Mouse (Mus musculus) thymus, postnatal 25 days (tissue): ENCODE data around the gene Fosb.

ENCODE experiments used
- DNase-seq: peaks from one replicate; pipeline ENCODE4 v3.0.0; 2022

The Fosb gene

DNA sequence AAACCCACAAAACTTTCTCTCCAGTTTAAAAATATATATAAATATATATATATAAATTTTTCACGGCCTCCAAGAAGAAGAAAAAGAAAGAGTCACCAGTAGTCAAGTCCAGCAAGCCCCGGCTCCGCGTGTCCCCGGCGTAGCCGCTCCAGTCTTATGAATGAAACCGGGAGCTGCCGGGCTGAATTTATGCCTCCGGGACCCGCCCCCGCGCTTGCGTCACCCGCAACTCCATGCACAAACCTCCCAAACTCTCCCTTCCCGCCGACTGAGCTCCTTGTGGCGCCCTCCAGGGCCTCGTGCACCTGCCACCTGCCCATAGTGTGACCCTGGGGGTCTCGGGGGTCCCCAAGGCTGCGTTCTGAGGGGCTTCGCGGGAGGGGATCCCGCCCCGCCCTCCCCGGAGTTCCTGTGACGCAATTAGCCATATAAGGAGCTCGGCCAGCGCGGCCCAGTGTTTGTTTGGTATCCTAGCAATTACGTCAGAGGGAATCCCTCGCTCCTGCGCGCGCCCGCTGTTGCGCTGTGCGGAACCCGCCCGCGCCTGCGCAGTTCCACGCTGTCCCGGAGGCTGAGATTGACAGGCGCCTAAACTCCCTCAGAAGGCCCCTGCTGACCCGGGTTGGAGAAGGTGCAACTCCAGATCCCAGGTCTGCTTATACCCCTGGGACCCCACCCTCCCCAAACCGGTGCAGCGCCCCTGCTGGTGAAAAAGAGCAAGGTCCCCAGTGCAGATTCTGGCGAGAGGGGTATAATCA, at the start of gene Fosb:
Gene Fosb, minus strand, starts transcription at position 168 of the 758 bp plus-strand sequence.
- peak; percentile 91 for DNase-seq

DNA sequence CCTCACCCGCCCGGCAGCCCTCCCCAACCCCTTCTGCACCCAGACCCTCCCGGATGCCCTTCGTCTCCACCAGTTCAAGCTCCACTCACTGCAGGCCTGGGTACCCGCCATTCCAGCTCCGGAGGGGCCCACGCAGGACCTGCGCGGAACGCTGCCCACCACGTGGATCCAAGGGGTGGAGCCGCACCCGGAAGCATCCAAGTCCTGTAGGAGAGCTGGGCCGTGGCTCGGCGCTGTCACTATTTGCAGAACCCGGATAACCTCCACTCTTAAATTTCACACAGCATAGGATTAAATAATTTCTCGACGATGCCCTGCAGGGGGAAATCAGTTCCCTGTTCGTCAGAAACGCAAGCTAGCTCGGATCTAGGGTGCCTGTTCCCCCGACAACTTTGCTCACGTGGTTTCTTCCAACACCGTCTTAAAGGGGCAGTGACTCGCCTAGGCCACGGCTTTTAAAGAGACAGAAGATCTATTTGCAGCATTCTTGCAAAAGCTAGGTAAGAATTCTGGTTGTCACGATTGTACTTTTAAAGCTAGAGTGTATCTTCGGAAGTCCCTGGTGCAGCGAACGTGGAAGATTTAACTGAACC, 49.5 kb upstream of the Fosb start, which contains the start of the genes Cd3eap and Ppp1r13l:
Gene Cd3eap, minus strand, starts transcription at position 185 of the 593 bp plus-strand sequence.
Gene Ppp1r13l, plus strand, starts transcription at position 451 of the 593 bp plus-strand sequence.
- peak; percentile 85 for DNase-seq

DNA sequence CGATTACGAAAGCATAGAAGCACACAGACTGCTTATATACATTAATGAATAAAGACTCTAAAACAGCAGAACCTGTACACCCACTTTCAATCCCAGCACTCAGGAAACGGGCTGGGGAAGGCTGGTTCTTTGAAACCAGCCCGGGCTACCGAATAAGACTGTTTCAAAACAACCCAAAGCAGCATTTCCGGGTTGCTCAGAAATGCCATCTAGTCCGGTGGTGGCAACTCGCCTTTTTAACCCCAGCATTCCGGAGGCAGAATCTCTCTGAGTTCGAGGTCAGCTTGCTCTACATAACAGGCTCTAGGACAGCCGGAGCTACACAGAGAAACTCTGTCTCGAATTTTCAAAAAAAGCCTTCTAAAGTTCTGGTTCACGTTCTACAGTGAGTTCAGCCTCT, 48.8 kb upstream of the Fosb start:
- DNase-seq: no peak

DNA sequence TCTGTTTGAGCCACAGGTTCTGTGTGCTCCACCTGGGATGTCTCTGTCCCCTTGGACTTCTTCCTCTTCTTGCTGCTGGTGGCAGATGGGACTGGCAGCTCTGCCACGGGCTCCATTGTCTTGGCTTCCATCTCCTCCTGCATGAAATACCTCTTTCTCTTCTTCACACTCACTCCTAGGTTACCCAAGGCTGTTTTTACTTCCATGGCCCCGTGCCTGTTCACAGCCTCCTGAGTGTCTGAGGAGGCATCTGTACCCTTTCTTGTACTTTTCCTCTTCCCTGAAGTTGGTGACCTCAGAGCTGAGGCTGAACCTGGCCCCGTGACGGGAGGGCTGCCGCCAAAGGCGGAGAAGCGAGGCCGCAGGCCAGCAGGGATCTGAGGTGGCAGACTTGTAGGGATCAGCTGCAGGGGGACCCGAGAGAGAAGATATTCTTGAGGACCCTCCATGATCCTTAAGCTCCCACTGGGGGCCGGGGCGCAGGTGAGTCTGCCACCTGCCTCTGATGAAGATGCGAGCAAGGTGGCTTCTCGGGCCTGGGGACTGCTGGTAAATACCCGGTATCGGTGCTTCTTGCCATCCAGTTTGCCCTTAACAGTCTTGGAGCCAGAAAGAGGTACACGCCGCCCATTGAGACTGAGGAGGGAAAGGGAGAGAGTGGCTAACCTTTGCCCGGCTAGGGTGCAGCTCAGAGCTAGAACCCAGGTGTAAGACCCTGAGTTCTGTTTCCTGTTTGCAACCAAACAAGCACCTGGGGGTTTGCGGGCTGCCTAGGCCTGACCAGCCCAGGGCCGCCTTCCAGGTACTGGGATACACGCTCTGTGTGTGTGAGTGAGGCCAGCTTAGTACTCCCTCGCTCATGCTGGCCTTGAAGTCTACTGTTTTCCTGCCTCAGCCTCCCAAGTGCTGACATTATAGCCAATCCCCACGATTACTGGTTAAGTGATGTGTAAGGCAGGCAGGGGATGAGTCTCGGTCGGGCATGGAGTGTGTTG, 47.8 kb upstream of the Fosb start:
- DNase-seq: no peak

DNA sequence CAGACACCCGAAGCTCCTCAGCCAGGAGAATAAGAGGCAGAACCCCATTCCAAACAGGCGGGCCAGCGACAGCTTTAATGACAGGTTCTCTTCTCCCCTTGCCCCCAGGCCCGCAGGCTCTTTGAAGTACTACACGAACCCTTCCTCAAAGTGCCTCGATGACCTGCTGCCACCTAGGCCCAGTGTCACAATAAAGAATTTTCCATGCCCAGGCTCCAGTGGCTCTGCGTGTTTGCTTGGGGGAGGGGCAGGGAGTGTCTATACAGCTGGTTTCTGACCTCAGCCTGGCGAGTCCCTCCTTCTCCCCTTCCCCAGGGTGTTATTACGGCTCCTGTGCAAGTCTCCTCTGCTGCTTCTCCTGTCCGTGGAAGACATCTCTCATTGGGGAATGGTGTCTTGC, 46.5 kb upstream of the Fosb start:
- DNase-seq: no peak

DNA sequence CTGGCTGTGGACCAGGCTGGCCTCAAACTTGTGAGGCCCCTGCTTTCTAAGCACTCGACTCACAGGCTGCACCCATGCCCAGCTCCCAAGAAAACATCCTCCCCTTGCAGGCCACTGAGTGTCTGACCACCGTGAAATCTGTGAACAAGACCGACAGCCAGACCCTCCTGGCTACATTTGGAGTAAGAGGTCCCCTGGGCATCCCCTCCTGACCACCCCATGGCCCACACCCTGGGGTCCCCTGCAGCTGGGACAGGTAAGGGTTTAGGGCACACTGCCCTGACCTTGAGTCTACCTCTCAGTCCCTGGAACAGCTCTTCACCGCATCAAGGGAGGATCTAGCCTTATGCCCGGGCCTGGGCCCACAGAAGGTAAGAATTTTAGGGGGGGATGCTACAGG, 45.1 kb upstream of the Fosb start:
- no peak for DNase-seq

DNA sequence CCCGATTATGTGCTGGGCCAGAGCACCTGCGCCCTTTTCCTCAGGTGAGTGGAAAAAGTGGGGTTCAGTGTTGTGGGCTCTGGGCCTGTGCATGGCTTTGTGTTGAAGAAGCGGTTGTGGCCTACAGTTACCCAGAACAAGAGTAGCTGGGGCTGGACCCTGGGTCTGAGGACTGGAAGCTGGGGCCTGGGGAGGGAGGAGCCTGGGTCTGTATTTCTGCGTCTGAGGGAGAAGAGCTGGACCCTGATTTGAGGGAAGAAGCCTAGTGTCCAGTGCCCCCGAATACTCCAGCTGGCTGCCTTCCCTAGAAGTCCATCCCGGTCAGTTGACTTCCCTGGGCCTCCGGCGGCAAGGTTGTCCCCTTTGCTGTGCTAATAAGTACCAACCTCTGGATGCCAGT, 40.4 kb upstream of the Fosb start:
- DNase-seq: no peak

DNA sequence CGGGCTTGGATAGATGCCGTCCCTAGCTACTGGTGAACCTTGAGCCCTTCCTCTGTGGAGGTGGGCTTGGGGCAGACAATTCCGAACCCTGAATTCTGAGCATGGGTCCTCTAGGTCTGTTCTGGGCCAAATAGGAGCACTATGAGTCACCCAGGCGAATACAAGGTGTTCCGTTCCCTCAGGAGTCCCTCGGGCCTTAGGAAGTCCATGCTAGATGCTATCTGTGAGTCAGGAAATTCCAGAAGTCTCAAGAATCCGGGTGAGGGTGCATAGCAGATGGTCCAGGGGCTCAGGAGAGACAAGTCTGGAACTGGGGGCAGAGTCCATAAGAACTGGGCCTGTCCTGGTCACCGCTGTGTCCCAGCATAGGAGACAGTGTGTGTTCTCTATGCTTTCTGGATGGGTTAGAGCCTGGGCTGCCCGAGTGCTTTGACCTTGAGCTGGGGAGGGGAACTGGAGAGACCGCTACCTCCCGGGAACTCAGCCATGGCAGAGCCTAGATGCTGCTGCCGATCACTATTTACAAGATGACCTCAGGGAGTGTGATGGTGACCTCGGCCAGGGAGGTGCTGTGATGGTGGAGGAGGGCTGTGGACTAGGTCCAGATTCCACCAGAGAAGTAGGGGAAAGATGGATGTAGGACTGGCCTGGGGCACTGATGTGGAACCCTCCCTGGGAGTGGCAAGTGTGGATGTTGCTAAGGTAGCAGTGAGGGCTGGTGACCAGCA, 39.5 kb upstream of the Fosb start:
- no peak for DNase-seq

DNA sequence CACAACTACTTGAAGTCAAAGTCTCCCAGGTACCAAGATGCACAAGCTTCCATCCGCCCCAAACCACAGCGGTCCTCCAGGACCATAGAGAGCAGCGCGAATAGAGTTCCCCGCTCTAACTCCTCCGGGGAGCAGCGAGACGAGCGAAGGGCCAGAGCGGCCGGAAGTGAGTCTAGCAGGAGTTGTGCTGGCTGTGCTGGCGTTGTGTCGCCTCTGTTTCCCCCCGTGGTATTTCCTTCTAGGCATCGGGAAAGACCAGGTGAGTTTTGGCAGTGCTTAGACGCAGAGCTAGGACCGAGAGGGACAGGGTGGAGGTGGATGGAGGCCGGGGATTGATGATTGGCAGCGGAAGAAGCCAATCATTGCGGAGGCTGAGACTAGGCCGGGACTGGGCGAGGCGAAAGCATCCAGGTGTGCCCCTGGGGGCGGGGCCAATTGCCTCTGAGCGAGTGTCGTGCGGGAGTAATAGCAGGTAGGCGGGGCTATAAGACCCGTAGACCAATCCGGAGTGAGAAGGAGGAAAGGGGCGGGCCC, 35.2 kb upstream of the Fosb start:
- DNase-seq: peak; percentile 97

DNA sequence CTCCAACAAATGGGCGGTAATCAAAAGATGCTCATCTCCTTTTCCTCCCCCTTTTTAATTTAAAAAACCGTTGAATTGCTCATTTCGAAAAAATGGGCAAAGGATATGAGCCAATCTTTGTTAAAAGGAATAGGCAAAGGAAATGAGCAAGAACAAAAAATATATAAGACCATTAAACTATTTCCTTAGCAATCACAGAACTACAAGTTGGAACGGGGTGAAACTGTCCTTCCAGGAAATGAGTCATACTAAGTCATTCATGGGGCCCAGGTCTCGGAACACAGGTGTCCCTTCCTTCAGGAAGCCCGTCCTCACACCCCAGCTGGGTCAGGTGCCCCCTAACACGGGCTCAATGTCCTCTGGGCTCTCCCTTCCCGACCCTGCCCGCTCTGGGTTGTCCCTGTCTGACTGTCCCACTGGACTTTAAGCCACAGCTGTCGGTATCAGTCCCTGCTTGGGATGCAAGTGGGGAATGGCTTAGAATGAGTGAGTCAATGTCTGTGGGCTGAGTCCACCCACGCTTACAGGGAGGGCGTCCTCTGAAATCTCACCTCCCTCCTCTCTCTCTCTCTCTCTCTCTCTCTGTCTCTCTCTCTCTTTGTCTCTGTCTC, 34.5 kb upstream of the Fosb start, which contains the start of gene Ercc1:
Gene Ercc1, plus strand, starts transcription at position 542 of the 611 bp plus-strand sequence.
- no peak for DNase-seq

DNA sequence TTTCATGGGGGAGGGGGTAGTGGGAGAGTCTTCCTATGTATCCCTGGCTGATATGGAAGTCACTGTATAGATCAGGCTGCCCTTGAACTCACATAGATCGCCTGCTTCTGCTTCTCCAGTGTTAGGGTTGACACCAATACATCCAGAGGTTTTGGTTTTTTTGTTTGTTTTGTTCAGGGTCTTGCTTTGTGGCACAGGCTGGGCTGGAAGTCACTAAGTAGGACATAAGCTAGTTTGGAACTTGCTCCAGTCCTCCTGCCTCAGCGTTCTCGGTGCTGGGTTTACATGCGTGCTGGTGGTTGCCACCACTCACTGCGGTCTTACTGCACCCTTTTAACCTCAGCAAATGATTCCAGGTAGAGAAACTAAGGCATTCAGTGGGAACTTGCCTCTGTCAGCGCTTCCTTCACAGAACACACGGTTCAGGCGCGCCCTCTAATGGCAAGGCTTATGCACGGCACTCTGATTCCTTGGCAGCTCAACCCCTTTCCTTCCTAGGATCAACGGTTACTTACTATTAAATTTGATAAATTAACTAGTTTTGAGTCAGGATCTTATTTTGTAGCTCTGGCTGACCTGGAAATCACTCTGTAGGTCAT, 33.5 kb upstream of the Fosb start:
- peak; percentile 73 for DNase-seq

DNA sequence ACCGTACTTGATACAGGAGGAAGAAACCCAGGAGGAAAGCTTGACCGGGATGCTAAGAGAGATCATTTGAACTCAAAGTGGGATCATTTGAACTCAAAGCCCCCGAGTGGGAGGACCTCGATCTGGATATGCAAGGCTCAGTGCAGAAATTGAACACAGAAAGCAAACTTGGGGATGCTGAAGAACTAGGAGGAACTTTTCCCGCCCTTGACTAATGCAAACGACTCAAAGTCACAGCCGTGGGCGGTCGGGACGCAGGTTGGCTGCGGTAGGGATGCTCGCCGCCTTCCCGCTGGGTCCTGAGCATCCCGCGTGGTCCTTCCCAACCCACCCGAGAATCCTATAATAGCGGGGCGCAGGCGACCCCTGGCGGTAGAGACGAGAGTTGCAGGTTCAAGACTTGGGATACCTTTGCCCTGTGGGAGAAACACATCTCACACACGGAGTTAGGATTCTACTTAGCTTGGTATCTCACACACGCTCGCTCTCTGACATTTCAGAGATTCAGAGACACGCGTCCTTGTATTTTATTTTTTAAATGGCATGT, 32.7 kb upstream of the Fosb start:
- DNase-seq: peak; percentile 82

DNA sequence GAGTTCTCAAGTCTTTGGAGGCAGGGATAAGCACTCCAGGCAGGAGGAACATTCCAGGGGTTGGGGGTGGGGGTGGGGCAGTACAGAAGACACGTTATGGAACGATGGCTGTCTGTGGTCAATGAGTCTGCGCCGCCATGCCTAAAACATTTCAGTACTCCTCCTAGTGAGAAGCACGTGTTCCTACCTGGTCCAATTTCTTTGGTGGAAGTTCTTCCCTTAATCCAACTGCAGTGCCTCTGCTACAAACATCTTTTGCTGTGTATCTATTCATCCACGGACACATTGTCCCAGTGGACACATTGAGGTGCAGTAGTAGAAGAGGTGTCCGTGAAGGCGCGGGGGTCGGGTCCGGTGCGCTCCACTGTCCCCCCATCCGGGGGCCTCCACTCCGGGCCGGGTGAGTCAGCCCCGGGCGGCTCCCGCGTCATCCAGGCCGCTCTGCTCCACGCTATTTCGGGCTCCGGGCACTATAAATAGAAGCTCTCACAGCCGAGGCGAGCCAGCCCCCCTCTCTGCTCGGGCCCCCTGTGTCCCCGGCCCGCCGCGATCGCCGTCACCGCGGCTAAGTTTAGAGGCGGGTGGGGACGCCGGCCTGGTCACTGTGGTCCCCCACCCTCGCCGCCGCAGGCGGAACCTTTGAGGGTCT, 32.0 kb upstream of the Fosb start:
- no peak for DNase-seq

DNA sequence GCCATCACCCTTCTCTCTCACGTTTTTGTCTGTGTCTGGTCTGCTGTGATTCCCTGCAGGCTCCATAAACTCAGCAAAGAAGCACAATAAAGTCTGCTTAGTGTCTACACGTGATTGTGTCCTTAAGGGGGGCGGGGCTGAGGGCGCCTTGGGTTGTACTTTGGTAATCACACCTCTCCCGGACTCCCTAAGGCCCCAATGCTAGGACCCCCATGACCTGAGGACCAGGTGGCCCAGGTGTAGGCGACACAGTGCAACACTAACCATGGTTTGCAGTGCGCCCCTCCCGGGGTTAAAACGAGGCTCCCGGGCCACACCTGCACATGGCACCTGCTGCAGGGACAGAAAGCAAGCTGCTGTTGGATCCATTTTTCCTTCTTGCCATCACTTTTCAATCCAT, 31.4 kb upstream of the Fosb start:
- no peak for DNase-seq

DNA sequence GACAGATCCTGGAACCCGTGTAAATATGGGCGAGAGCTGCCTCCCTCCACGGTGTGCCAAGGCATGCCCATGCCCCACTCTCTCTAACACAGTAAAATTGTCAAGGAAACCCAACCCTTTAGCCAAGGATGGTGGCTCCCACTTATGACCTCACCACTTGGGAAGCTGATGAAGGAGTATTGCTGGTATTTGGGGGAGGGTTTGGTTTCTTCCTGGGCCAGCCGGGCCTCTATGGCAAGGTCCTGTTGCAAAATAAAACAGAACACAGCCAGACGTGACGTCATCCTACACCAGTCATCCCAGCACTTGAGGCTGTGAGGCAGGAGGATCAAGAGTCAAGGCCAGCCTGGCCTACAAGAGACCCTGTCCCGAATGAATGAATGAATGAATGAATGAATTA, 28.7 kb upstream of the Fosb start:
- no peak for DNase-seq

DNA sequence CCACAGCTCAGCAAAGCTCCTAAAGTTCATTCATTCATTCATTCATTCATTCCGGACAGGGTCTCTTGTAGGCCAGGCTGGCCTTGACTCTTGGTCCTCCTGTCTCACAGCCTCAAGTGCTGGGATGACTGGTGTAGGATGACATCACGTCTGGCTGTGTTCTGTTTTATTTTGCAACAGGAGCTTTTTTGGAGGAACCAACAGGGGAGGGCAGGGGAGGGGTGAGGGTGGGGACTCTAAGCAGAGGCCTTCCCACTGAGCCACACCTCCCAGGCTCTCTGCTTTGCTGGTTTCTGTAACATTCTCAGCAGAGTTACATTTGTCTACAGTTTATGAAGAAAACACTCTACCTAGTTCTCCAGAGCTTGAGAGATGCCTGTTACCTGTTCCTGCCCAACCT, 28.2 kb upstream of the Fosb start:
- no peak for DNase-seq

DNA sequence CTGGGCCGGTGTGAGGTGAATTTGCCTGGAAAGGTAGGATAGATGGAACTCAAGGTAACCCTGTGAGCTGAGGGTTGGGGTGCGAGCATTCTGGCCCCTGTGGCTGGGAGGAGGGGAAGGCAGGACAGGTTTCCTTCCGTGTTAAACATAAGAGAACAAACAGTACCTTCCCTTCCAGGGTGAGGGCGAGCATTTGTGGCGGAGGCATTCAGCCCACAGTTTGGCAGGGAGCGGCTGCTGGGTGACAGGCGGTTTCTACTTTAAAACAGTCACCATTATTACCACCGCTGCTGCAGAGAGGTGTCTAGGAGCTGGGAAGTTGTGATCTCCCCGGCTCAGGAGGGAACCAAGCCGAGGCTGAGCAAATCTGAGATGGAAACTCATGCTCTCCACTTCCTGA, 27.3 kb upstream of the Fosb start:
- no peak for DNase-seq

DNA sequence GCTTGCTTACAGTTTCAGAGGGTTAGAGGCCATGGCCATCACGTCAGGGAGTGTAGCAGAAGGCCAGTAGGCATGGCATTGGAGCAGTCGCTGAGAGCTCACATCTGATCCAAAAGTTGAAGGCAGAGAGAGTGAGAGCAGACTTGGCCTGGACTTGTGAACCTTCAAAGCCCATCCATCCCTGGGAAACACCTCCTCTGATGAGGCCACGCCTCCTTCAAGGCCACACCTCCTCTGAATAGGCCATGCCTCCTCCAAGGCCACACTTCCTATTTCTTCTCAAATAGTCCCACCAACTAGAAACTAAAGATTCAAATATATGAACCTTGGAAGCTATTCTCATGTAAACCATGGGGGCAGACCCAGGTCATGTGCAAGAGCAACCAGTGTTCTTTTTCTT, 25.7 kb upstream of the Fosb start:
- DNase-seq: no peak

DNA sequence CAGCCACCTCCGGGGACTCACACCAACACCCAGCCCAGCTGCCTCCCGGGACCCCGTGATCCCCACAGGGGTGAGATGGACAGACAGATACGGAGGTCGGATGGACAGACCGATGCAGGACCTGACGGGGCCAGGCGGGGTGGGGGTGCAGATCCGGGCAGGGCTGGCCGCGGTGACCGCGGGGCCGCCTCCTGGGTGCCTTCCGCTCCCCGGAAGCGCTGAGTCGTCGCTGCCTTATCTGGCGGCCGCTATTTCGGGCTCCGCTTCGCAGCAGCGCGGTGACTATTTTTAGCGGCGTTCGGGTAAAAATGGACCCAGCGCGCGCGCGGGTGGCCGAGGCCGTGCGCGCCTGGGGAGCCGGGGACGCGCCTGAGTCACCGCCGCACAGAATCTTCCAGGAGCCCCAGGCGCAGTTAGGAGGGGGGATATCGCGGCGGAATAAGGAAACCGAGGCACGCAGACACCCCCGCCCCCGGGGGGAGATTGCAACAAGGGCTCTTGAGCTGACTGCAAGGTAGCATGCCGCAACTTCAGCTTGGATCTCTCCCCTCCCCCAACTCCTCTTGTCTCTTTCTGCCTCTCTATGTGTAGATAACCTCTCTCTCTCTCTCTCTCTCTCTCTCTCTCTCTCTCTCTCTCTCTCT, 23.0 kb upstream of the Fosb start:
- DNase-seq: peak; percentile 61

DNA sequence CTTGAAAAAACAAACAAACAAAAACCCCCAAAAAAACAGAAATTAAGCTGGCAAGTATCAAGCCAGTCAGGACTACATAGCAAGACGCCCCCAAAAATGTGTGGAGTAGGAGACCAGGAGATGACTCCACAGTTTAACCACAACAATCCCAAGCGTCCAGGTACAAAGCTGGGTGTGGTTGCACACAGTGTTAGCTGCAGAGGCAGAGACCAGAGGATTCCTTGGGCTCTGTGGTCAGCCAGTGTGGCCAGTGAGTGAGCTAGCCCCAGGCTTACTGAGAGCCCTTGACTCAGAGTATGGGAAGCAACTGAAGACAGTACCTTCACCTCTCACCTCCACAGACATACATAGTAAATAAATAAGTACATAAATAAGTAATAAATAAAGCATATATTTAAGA, 22.1 kb upstream of the Fosb start:
- DNase-seq: no peak
